Mouse (Mus musculus) limb, embryonic 11.5 days (tissue): ENCODE measurements around the gene Cox4i2. TPM values are rescaled to one million over a fixed set of nuclear protein-coding genes. Genes with fewer than 3 reads are reported as not detected.

ENCODE experiments used
- ATAC-seq: fragments of 200-750 bp; cut with Nextera tagmentation; 2 replicates; pipeline ENCODE4 v1.8.0; 2017; ENCODE audit warnings: low read depth; ENCODE audit not compliant: insufficient number of reproducible peaks, low FRiP score, low TSS enrichment
- DNase-seq: peaks from one replicate; pipeline ENCODE4 v3.0.0-alpha.2; 2015; ENCODE audit warnings: low spot score
- H3K27ac ChIP-seq: fragments of 300-500 bp; sonication (generic); replicated peaks from 2 replicates; pipeline ENCODE4 v1.5.1; 2014; ENCODE audit warnings: low read depth, mild to moderate bottlenecking, low read length
- H3K27me3 ChIP-seq: fragments of 300-500 bp; sonication (generic); 2 replicates; pipeline ENCODE4 v1.6.1; 2014; ENCODE audit warnings: mild to moderate bottlenecking, low read length, mixed read lengths; ENCODE audit not compliant: control insufficient read depth, insufficient read depth
- H3K36me3 ChIP-seq: fragments of 300-500 bp; sonication (generic); 2 replicates; pipeline ENCODE4 v1.6.1; 2014; ENCODE audit warnings: mild to moderate bottlenecking, low read length, moderate library complexity, mixed read lengths; ENCODE audit not compliant: control insufficient read depth, insufficient read depth
- H3K4me1 ChIP-seq: fragments of 300-500 bp; sonication (generic); 2 replicates; pipeline ENCODE4 v1.6.1; 2014; ENCODE audit warnings: low read length, mixed read lengths; ENCODE audit not compliant: control insufficient read depth, insufficient read depth
- H3K4me2 ChIP-seq: fragments of 300-500 bp; sonication (generic); 2 replicates; pipeline ENCODE4 v1.6.1; 2014; ENCODE audit warnings: low read depth, mild to moderate bottlenecking, moderate library complexity; ENCODE audit not compliant: severe bottlenecking
- H3K4me3 ChIP-seq: fragments of 300-500 bp; sonication (generic); 2 replicates; pipeline ENCODE4 v1.5.1; 2014; ENCODE audit warnings: low read depth, low read length
- H3K9ac ChIP-seq: fragments of 300-500 bp; sonication (generic); 2 replicates; pipeline ENCODE4 v1.6.1; 2014; ENCODE audit warnings: mild to moderate bottlenecking, low read length
- H3K9me3 ChIP-seq: fragments of 300-500 bp; sonication (generic); 2 replicates; pipeline ENCODE4 v1.6.1; 2016; ENCODE audit warnings: low read length; ENCODE audit not compliant: control insufficient read depth
- WGBS: fragments of 180-500 bp; shearing (Covaris S2); extraction: QIAGEN DNeasy Blood & Tissue Kit; methylation state at CpG from one replicate; pipeline ENCODE4 v1.1.7; 2014; 5-methylcytosine and 5-hydroxymethylcytosine counted together
- polyA plus RNA-seq: library from polyadenylated mRNA; unstranded; fragments of >200 nt; fragmentation: Nextera tagmentation; extraction: Ambion mirVana; gene quantifications from 2 replicates; pipeline ENCODE4 v1.2.1, GENCODE M21; 2014

Gene Cox4i2
- polyA plus RNA-seq, 1 experiment from 2014 or later = 22.3 TPM

DNA sequence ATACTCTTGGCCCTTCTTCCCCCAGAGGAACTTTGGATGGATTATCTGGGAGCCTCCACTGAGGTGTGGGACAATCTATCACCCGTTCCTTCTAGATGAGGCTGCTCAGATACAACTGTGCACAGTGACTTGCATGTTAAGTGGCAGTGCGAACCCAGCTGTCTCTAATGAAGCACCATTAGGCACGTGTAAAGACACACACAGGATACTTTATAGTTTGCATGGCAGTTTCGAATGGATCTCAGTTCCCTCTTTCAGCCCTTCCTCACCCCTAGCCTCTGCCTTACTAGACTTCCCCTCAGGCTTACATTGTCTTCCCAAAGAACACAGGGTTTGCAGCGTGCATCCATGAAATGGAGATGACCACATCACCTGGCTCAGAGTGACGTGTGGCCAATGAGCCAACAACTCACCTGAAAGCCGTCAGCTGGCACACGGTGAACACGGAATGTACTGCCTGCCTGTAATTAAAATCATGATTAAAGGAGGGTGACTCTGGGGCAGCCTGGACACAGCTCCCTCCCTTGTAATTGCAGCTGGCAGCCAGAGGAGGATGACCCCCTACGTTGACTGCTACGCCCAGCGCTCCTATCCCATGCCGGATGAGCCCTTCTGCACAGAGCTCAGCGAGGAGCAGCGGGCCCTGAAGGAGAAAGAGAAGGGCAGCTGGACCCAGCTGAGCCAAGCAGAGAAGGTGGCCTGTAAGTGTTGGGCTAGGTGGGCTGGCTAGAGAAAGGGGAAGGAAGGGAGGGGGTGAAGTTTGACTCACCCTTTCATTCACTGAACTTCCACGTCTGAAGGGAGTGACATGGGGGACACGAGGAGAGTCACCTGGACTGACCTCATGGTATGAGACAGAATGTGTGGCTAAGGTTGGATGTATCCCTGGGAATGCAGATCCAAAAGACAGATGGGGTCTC, 2.8 kb downstream of the Cox4i2 start:
- no peak overlapping the region for H3K4me2 ChIP-seq
- ATAC-seq (no peak), DNase-seq (no peak)
- peaks cover 10% of the 10 kb centered on the region for H3K4me1 ChIP-seq
- no peaks in the 10 kb centered on the region for H3K36me3 ChIP-seq
- 69% methylated on average over 17 of the region's 17 CpGs for WGBS
- H3K9ac ChIP-seq = no peak overlapping the region
- H3K9me3 ChIP-seq = no peaks in the 10 kb centered on the region
- no peak overlapping the region for H3K4me3 ChIP-seq
- no peaks in the 10 kb centered on the region for H3K27me3 ChIP-seq
- H3K27ac ChIP-seq = no peak overlapping the region

DNA sequence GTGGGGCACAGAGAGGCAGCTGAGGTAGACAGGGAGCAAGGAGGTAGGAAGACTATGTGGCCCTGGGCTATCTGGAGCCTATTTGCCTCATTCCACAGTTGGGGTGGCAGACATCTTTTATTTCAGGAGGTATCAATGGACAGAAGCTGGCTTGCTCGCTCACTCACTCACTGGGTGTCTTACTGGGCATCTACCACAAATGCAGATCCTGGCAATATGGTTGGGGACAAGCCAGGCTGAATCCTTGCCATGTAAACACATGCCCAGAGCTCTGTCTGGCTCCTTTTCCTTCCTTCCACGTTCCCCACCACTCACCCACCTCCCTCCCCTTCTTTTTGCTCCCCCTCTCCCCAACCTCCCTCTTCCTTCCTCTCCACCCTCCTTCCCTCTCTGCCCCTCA, 3.5 kb downstream of the Cox4i2 start:
- Histone ChIP-seq H3K4me2 (no peak overlapping the region), H3K4me3 (no peak overlapping the region), H3K9me3 (no peaks in the 10 kb centered on the region), H3K36me3 (no peaks in the 10 kb centered on the region), H3K27ac (no peak overlapping the region), H3K4me1 (peaks cover 10% of the 10 kb centered on the region), H3K27me3 (no peaks in the 10 kb centered on the region), H3K9ac (no peak overlapping the region)
- 62% methylated on average over 2 of the region's 2 CpGs for WGBS
- no peak for DNase-seq
- ATAC-seq = no peak

GRCm38 (mm10) chr2:152758351-152758750, 4.4 kb downstream of the Cox4i2 start:
- H3K36me3 ChIP-seq = no peaks in the 10 kb centered on the region
- H3K4me2 ChIP-seq = no peak overlapping the region
- no peak overlapping the region for H3K4me3 ChIP-seq
- ATAC-seq (no peak), DNase-seq (no peak)
- H3K9me3 ChIP-seq = no peaks in the 10 kb centered on the region
- H3K4me1 ChIP-seq = peaks cover 10% of the 10 kb centered on the region
- H3K27ac ChIP-seq = no peak overlapping the region
- H3K27me3 ChIP-seq = no peaks in the 10 kb centered on the region
- WGBS = 63% methylated on average over 4 of the region's 4 CpGs
- no peak overlapping the region for H3K9ac ChIP-seq

GRCm38 (mm10) chr2:152763310-152763709, 9.3 kb downstream of the Cox4i2 start:
- Histone ChIP-seq H3K4me3 (no peak overlapping the region), H3K9ac (no peak overlapping the region), H3K4me2 (no peak overlapping the region), H3K4me1 (peaks cover 17% of the 10 kb centered on the region; the same call in 1 of the 2 replicates), H3K36me3 (no peaks in the 10 kb centered on the region), H3K27ac (no peak overlapping the region), H3K9me3 (no peaks in the 10 kb centered on the region), H3K27me3 (no peaks in the 10 kb centered on the region)
- ATAC-seq (no peak), DNase-seq (no peak)
- 77% methylated on average over 6 of the region's 6 CpGs for WGBS

DNA sequence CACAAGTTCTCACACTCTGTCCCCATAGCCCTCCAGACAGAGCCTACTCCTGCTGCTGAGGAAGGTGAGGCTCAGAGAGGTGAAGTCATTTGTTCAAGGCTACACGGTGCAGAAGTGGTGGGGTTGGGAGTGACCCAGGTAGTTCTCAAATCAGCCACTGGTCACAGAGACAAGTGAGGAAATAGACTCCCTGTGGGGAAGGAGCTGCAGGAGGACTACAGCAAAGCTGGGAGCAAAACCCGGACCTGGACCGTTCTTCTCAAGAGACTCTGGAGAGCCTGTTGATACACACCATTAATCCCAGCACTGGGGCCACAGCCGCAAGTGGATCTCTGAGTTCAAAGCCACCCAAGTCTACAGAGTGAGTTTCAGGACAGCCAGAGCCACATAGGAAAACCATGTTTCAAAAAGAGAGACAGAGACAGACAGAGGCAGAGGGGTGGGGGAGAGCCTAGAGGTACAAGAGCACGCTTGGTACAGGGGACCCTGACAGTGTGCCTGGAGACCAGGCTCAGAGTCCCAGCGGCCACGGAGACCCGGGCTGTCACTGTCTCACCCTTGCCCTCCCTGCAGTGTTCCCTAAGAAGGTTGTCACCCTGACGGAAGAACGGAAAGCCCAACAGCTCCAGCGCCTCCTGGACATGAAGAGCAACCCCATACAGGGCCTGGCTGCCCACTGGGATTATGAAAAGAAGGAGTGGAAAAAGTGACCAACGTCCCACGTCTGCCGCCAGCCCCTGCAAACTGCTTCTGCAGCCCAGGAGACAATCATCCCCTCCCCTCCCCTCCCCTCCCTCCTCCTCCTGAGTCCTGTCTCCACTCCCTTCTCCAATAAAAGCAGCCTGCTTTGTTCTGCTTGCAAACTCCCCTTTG, 10.4 kb downstream of the Cox4i2 start:
- no peak for ATAC-seq
- Histone ChIP-seq H3K9ac (0 out of 2 replicates have a peak overlapping the region, but pooled peaks have one; percentile 3), H3K4me2 (no peak overlapping the region), H3K4me1 (peaks cover 17% of the 10 kb centered on the region; the same call in 1 of the 2 replicates), H3K27ac (no peak overlapping the region), H3K36me3 (no peaks in the 10 kb centered on the region), H3K4me3 (no peak overlapping the region), H3K9me3 (no peaks in the 10 kb centered on the region), H3K27me3 (no peaks in the 10 kb centered on the region)
- WGBS = 15% methylated on average over 14 of the region's 14 CpGs
- DNase-seq = no peak

DNA sequence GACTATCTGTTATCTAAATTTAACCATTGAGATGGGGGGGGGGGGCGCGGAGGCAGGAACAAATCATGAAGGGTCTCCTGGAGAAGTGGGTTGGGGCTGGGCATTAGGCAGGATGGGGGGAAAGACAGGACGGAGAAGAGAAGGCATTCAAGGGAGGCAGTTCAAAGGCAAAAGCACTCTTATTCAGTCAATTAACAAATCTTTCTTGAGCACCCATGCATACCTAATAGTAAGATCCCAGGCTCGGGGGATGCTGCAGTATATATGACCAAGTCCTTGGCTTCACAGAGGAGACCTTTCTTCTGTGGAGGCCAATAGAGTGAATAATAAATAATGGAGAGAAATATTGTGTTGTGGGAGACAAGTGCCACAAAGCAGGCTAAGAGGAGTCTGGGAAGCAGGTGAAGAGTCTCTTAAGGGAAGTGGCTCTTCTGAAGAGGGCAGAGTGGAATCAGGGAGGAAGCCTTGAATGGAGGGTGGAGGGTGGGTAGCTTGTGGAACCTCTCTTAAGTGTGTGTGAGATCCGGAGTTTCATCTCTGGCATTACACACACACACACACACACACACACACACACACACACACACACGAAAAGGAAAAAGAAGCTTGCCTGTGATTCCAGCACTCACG, 11.2 kb downstream of the Cox4i2 start:
- Histone ChIP-seq H3K4me3 (no peak overlapping the region), H3K27me3 (no peaks in the 10 kb centered on the region), H3K4me1 (peaks cover 17% of the 10 kb centered on the region; the same call in 1 of the 2 replicates), H3K36me3 (no peaks in the 10 kb centered on the region), H3K27ac (no peak overlapping the region), H3K9ac (no peak overlapping the region), H3K4me2 (no peak overlapping the region), H3K9me3 (no peaks in the 10 kb centered on the region)
- 41% methylated on average over 7 of the region's 7 CpGs for WGBS
- no peak for DNase-seq
- no peak for ATAC-seq

DNA sequence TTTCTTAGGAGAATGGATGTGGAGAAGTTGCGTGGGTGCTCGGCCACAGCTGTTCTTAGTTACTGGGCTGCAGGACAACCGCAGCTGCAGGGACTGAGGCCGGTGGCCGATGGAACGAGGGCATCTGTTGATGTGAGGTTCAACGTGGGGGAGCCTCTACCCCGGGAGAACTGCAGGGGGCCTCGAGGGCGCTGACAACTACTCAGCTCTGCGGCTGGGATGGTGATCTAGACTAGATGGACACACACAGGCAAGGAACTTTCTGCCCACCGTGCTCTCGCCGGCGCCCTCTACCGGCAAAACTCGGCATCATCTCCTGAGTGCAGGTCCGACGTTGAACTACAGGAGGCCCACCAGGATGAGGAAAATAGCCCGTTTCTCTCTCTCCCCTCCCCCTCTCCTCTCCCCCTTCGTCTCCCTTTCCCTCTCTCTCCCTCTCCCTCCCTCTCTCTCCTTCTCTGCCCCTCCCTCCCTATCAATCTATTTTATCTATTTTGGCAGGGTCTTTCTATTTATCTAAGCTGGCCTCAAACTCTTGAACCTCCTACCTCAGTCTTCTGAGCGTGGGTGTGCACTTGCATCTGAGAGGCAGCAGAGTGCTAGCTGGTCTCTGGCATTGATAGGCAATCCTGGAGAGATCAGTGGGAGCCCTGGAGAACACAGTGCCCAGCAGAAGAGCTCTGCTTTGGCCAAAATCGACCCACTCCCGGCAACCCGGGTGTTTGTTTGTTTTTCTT, 12.6 kb downstream of the Cox4i2 start:
- Histone ChIP-seq H3K9ac (no peak overlapping the region), H3K4me1 (peaks cover 17% of the 10 kb centered on the region; the same call in 1 of the 2 replicates), H3K36me3 (no peaks in the 10 kb centered on the region), H3K4me3 (no peak overlapping the region), H3K27ac (peak overlapping the region; percentile 58; the same call in 1 of the 2 replicates), H3K27me3 (no peaks in the 10 kb centered on the region), H3K9me3 (no peaks in the 10 kb centered on the region), H3K4me2 (peak overlapping the region; percentile 25; the same call in 1 of the 2 replicates)
- WGBS = 15% methylated on average over 25 of the region's 25 CpGs
- DNase-seq = peak; percentile 98
- ATAC-seq = peak; percentile 59; the same call in 1 of the 2 replicates
